Mouse (Mus musculus): ENCODE measurements around the gene Tnfsf10.

Gene Tnfsf10

DNA sequence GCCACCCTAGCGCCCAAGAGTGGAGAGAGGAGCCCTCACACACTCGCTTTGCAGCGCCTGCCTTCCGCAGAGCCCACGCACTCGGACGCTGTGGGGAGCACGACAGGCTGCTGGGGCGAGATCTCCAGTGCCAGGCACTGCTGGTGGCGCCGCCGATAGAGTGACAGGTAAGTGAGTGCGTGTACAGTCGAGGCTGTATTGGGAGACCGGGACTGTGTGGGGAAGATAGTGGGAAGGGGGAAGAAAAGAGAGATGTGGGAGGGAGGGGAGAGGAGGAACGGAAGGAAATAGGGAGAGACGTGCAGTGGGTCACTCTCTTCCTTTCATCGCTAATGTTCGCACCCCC lies 54.4 kb downstream of the Tnfsf10 start, which contains the start of gene Ghsr:
Gene Ghsr (plus strand): TSS at position 76 of the 346 bp plus-strand sequence.
- no peak for DNase-seq (ENCODE audit: low spot score)

DNA sequence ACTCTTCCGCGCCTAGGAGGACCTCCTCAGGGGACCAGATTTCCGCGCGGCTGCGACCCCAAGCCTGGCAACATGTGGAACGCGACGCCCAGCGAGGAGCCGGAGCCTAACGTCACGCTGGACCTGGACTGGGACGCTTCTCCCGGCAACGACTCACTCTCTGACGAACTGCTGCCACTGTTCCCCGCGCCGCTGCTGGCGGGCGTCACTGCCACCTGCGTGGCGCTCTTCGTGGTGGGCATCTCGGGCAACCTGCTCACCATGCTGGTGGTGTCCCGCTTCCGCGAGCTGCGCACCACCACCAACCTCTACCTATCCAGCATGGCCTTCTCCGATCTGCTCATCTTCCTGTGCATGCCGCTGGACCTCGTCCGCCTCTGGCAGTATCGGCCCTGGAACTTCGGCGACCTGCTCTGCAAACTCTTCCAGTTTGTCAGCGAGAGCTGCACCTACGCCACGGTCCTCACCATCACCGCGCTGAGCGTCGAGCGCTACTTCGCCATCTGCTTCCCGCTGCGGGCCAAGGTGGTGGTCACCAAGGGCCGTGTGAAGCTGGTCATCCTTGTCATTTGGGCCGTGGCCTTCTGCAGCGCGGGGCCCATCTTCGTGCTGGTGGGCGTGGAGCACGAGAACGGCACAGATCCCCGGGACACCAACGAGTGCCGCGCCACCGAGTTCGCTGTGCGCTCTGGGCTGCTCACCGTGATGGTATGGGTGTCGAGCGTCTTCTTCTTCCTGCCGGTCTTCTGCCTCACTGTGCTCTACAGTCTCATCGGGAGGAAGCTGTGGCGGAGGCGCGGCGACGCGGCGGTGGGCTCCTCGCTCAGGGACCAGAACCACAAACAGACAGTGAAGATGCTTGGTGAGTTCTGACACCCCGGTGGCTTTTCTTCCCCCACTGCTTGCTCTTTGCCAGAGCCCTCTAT lies 55.2 kb downstream of the Tnfsf10 start:
- DNase-seq (ENCODE audit: low spot score), result no peak

DNA sequence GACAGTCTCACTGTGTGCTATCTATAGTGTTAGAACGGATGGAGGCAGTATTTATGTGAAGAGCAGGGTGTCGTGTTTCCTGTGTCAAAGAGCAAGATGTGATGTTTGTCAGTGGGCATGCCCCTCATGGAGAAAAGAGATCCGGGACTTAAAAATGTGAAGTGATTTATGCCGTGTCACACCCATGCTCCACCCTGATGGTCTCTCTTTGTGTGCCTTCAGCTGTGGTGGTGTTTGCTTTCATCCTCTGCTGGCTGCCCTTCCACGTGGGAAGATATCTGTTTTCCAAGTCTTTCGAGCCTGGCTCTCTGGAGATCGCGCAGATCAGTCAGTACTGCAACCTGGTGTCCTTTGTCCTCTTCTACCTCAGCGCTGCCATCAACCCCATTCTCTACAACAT lies 57.6 kb downstream of the Tnfsf10 start:
- DNase-seq (ENCODE audit: low spot score), result no peak

DNA sequence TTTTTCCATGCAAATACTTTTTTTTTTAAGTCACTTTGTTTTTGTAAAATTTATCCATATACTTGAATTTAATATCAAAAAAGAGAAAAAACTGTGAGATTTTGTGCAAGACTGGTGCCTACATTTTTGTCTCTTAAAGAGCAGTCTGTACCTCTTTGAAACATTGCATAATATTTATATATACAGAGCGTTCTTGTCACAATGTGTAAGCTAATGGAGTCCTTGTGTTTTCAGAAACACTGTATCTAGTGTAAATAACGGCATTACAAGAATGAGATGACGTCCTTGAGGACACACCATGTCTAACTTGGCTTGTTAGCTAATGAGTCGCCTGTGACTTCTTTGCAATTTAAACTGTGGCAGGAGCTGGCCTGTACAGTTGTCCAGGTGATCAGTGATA lies 61.1 kb downstream of the Tnfsf10 start:
- no peak for DNase-seq (ENCODE audit: low spot score)

DNA sequence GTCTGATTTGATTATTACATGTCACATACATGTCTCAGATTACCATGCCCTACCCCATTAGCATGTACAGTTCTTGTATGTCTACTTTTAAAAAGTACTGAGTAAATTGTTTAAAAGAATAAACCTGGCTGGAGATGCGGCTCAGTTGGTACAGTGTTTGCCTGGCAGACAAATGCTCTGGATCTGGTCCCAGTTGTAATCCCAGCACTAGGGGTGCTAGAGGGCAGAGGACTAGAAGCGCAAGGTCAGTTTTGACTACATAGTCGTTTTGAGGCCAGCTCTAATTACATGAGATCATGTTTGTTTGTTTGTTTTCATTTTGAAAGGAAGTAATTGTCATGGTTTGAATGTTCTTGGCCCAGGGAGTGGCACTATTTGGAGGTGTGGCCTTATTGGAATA lies 68.0 kb downstream of the Tnfsf10 start:
- DNase-seq (ENCODE audit: low spot score), result no peak

DNA sequence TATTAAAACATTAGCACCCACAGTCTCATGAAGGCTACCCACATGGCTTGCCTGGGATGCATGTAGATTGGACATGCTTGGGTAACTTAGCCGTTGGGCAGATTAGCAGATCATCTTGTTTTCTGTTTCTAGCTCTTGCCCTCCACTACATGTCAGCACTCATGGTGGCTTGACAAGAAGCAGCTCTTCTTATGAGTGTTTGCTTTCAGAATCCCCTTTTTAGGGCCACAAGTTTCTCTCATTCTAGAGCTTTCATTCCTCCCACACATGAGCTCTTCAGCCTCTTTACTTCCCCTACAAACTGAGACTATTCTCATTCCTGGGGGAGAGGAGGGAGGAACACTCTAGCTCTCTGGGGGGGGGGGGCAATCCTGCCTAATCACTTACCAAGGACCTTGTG lies 73.1 kb downstream of the Tnfsf10 start:
- no peak for DNase-seq (ENCODE audit: low spot score)

Data from yolk sac, embryonic 10.5 days (tissue).